Mouse (Mus musculus): ENCODE results near the gene Mgat5. TPM values are rescaled to one million over a fixed set of nuclear protein-coding genes. Genes with fewer than 3 reads are reported as not detected.

The Mgat5 gene
- total RNA-seq, 2 experiments from 2014 or later = 16.0 to 18.9 TPM

GRCm38 (mm10) chr1:127355034-127355433 lies 150.2 kb downstream of the Mgat5 start:
- ATAC-seq (replicated peaks; ENCODE audit: low FRiP score, low TSS enrichment, poor library complexity, severe bottlenecking) = no peak

DNA sequence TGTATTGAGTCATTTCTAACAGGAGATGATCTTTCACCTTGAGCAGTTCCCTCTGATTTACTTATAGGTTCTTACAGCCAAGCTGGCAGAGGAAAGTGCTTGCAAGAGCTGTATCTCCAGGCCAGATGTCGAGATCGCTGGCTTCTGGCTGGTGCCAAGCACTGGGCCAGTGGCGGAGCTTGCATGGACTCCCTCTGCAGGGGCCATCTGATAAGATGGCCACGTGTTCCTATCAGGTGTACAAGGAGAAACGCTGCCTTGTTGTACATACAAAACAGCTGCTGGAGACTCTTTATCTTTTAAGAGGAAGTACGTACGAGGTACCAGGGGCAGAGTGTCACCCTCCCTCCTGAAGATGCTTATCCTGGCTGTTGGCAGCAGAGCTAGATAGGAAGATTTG lies 158.8 kb downstream of the Mgat5 start:
- peak; percentile 95 for ATAC-seq (replicated peaks; ENCODE audit: low FRiP score, low TSS enrichment, poor library complexity, severe bottlenecking)

GRCm38 (mm10) chr1:127365706-127366105 lies 160.9 kb downstream of the Mgat5 start:
- no peak for ATAC-seq (replicated peaks; ENCODE audit: low FRiP score, low TSS enrichment, poor library complexity, severe bottlenecking)

- ATAC-seq (replicated peaks; ENCODE audit: low FRiP score, low TSS enrichment, poor library complexity, severe bottlenecking) = no peak
Observed at GRCm38 (mm10) chr1:127366111-127366510, 161.3 kb downstream of the Mgat5 start.

DNA sequence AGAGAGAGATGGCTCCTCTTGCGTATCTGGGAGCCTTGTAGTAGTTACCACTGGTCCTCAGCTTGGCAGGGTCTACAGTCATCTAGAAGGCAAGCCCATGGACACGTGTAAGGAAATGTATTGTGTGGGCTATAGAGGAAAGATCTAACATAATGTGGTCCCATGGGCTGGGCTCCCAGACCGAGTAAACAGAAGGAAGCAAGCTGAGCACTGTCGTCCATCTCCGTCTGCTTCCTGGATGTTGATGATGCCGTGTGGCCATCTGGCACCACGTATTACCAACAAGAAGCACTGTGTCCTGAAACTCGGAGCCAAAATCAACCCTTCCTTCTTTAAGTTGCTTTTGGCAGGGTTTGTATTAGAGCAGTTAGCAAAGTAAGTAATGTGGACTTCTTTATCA lies 163.7 kb downstream of the Mgat5 start:
- no peak for ATAC-seq (replicated peaks; ENCODE audit: low FRiP score, low TSS enrichment, poor library complexity, severe bottlenecking)

DNA sequence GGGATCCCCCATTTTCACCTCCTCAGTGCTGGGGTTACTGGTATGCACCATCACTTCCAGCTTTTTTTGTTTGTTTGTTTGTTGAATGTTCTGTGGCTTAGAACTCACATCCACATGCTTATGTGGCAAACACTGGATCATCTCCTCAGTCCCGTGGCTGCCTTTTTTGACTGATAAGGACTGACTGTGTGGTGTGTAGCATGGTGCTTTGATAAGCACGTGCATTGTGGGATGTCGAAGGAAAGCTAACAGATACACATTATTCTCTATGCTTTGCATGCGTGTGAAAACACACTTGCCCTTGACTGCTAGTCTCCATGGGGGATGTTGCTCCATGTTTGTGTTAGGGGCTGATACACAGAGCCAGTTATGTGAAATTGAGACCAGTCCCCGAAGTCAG lies 164.7 kb downstream of the Mgat5 start:
- peak; percentile 60 for ATAC-seq (replicated peaks; ENCODE audit: low FRiP score, low TSS enrichment, poor library complexity, severe bottlenecking)

GRCm38 (mm10) chr1:127372096-127372495 lies 167.3 kb downstream of the Mgat5 start:
- ATAC-seq (replicated peaks; ENCODE audit: low FRiP score, low TSS enrichment, poor library complexity, severe bottlenecking) = no peak

- ATAC-seq (replicated peaks; ENCODE audit: low FRiP score, low TSS enrichment, poor library complexity, severe bottlenecking) = no peak
Observed at GRCm38 (mm10) chr1:127373559-127373958, 168.7 kb downstream of the Mgat5 start.

DNA sequence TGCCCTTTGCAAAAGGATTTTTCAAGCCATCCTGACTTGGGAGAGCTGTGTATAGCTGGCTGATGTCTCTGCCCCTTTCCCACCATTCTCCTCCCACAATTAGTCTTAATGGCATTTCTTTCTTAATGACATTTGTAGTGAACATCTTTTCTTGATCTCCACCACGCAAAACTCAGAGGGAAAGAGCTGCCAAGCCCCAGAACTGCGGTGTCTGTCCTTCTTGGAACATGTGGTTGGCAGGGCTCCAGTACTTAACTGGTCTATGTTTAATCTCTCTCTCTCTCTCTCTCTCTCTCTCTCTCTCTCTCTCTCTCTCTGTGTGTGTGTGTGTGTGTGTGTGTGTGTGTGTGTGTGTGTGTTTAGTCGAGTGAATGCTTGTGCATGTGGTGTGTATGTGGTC lies 169.3 kb downstream of the Mgat5 start:
- no peak for ATAC-seq (replicated peaks; ENCODE audit: low FRiP score, low TSS enrichment, poor library complexity, severe bottlenecking)

- ATAC-seq (replicated peaks; ENCODE audit: low FRiP score, low TSS enrichment, poor library complexity, severe bottlenecking) = no peak
Observed at GRCm38 (mm10) chr1:127380140-127380539, 175.3 kb downstream of the Mgat5 start.

GRCm38 (mm10) chr1:127380749-127381501 lies 176.1 kb downstream of the Mgat5 start:
- ATAC-seq (replicated peaks; ENCODE audit: low FRiP score, low TSS enrichment, poor library complexity, severe bottlenecking) = no peak

DNA sequence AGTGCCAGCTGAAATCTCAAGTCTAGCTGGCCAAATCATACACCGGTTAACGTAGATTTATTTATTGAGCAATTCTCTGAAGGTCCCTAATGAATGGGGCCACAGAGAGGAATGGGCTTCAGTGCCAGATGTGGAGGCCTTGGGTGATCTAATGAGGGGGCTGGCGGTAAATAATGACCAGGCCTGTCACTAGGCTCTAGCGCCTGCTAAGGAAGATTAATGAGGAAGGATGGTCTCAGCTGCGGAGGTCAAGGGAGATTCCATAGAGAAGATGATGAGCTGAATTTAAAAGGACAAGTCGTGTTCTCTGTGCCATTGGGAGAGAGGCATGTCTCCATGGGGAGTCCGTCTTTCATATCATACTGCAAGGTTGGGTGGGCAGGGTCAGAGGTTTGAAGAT lies 178.3 kb downstream of the Mgat5 start:
- ATAC-seq (replicated peaks; ENCODE audit: low FRiP score, low TSS enrichment, poor library complexity, severe bottlenecking) = no peak

GRCm38 (mm10) chr1:127387226-127387625 lies 182.4 kb downstream of the Mgat5 start:
- ATAC-seq (replicated peaks; ENCODE audit: low FRiP score, low TSS enrichment, poor library complexity, severe bottlenecking) = no peak

- ATAC-seq (replicated peaks; ENCODE audit: low FRiP score, low TSS enrichment, poor library complexity, severe bottlenecking) = no peak
Observed at GRCm38 (mm10) chr1:127387661-127388060, 182.8 kb downstream of the Mgat5 start.

DNA sequence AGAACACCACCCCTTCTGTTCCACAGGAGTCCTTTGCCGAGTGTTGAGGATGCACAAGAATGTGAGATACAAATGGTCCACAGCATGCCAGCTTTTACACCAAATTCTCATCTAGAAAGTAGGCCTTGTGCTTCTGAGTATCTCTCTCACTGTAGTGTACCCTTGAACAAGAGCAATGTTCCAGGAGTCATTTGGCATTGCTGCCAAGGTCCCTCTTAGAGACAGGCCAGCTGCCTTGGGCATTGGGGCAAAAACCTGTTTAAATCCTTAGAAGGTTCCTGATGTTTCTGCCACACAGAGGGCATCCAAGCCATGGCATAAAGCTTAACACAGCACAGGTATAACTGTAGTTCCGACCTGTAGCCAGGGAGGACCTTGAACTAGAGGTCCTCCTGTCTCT lies 189.9 kb downstream of the Mgat5 start:
- no peak for ATAC-seq (replicated peaks; ENCODE audit: low FRiP score, low TSS enrichment, poor library complexity, severe bottlenecking)

DNA sequence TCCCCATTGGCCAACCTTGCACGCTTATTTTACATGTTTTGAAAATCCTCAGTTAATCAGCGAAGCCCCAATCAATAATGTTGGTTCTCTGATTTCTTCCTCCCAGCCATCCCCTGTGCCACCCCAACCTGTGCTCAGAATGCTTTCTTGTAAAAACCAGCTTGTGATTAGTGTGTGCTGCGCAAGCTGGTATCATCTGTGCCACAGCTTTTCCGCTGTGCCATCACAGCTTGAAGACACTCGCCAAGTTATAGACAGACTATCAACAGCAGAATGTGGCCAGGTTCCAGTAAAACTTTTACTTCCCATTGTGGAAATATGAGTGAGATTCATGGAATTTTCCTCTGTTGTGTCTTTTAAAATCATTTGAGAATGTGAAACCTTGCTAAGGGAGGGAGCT lies 190.9 kb downstream of the Mgat5 start:
- ATAC-seq (replicated peaks; ENCODE audit: low FRiP score, low TSS enrichment, poor library complexity, severe bottlenecking) = no peak

DNA sequence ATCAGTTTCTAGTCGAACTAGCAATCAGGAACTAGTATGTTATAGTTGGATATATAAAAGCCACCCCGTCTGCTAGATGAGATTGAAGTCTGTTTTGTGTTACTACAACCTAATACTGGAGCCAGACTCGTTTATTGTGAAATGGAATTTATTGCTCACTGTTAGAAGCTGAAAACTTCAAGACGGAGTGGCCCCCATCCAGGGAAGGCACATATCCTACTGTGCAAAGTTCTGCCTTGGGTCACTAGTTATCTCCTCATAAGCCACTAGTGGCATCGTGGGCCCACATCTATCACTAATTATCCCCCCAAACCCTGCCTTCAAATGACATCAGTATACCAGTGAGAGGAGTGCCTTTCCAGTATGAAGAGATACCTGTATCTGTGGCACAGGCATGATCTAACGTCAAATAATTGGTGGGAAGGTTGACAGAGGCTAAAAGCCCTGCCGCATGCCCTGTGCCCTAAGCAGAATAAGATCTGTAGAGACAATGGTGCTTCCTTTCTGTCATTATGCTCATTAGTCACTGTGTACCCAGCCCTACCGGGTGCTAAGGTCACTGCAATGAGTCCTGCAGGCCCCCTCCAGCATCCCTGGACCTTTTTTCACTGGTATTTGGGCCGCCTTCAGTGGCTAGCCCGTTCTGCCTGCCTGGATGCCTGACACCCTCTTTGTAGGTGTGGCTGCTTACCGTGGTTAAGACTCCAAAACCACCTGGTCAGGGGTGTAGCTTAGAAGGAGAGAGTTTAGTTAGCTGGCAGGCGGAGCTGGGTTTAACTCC lies 191.9 kb downstream of the Mgat5 start:
- ATAC-seq (replicated peaks; ENCODE audit: low FRiP score, low TSS enrichment, poor library complexity, severe bottlenecking) = no peak

DNA sequence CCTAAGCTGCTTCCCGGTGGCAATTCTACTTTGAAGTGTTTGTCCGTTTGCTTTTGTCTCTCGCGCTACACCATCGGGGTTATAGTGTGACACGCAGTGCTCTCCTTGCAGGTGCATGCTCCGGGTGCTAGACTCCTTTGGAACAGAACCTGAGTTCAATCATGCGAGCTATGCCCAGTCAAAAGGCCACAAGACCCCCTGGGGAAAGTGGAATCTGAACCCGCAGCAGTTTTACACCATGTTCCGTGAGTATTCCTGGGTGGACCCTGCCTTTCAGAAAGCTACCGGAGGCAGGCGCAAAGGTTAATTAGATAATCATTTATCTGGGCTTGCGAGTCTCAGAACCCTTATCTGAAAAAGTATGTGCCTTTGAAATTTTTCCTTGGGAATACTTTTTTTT lies 192.6 kb downstream of the Mgat5 start:
- ATAC-seq (replicated peaks; ENCODE audit: low FRiP score, low TSS enrichment, poor library complexity, severe bottlenecking) = no peak

GRCm38 (mm10) chr1:127398186-127398585 lies 193.4 kb downstream of the Mgat5 start:
- ATAC-seq (replicated peaks; ENCODE audit: low FRiP score, low TSS enrichment, poor library complexity, severe bottlenecking) = no peak

GRCm38 (mm10) chr1:127400198-127400597 lies 195.4 kb downstream of the Mgat5 start:
- ATAC-seq (replicated peaks; ENCODE audit: low FRiP score, low TSS enrichment, poor library complexity, severe bottlenecking) = no peak

GRCm38 (mm10) chr1:127400666-127401065 lies 195.9 kb downstream of the Mgat5 start:
- ATAC-seq (replicated peaks; ENCODE audit: low FRiP score, low TSS enrichment, poor library complexity, severe bottlenecking) = no peak

Measured in megakaryocyte-erythroid progenitor cell, adult 5-6 weeks (primary cell).